Mouse (Mus musculus) stomach, postnatal 0 days (tissue): ENCODE results near the gene Hoxd12. TPM values are rescaled to one million over a fixed set of nuclear protein-coding genes. Genes with fewer than 3 reads are reported as not detected.

ENCODE experiments used
- ATAC-seq: fragments of 200-750 bp; cut with Nextera tagmentation; 2 replicates; pipeline ENCODE4 v1.8.0; 2017; ENCODE audit not compliant: low FRiP score, low TSS enrichment
- DNase-seq: peaks from one replicate; pipeline ENCODE4 v3.0.0-alpha.2; 2016; ENCODE audit warnings: low spot score
- H3K27ac ChIP-seq: fragments of 300-500 bp; sonication (generic); replicated peaks from 2 replicates; pipeline ENCODE4 v1.5.1; 2014; ENCODE audit warnings: mild to moderate bottlenecking, control low read depth
- H3K27me3 ChIP-seq: fragments of 300-500 bp; sonication (generic); 2 replicates; pipeline ENCODE4 v1.6.1; 2014; ENCODE audit warnings: low read length; ENCODE audit not compliant: control insufficient read depth, insufficient read depth
- H3K36me3 ChIP-seq: fragments of 300-500 bp; sonication (generic); 2 replicates; pipeline ENCODE4 v1.6.1; 2014; ENCODE audit warnings: low read length, mixed read lengths; ENCODE audit not compliant: control insufficient read depth, insufficient read depth
- H3K4me1 ChIP-seq: fragments of 300-500 bp; sonication (generic); replicated peaks from 2 replicates; pipeline ENCODE4 v1.6.1; 2014; ENCODE audit warnings: antibody characterized with exemption; ENCODE audit not compliant: control insufficient read depth, insufficient read depth
- H3K4me2 ChIP-seq: fragments of 300-500 bp; sonication (generic); replicated peaks from 2 replicates; pipeline ENCODE4 v1.6.1; 2014; ENCODE audit warnings: low read depth, mild to moderate bottlenecking, control low read depth, moderate library complexity
- H3K4me3 ChIP-seq: fragments of 300-500 bp; sonication (generic); 2 replicates; pipeline ENCODE4 v1.5.1; 2014; ENCODE audit warnings: low read depth, low read length, control low read depth
- H3K9ac ChIP-seq: fragments of 300-500 bp; sonication (generic); 2 replicates; pipeline ENCODE4 v1.6.1; 2014; ENCODE audit warnings: mild to moderate bottlenecking, low read length, control low read depth, mixed read lengths
- H3K9me3 ChIP-seq: fragments of 300-500 bp; sonication (generic); 2 replicates; pipeline ENCODE4 v1.6.1; 2016; ENCODE audit warnings: low read length; ENCODE audit not compliant: control insufficient read depth
- CTCF ChIP-seq: IDR thresholded peaks from 2 replicates; pipeline ENCODE4 v1.5.1; 2016; ENCODE audit warnings: antibody characterized with exemption, low read depth, mild to moderate bottlenecking, moderate library complexity
- EP300 ChIP-seq: optimal IDR thresholded peaks from 2 replicates; pipeline ENCODE3; 2016; ENCODE audit warnings: antibody characterized with exemption
- WGBS: fragments of 180-500 bp; shearing (Covaris S2); extraction: QIAGEN DNeasy Blood & Tissue Kit; methylation state at CpG from one replicate; pipeline ENCODE4 v1.1.7; 2014; 5-methylcytosine and 5-hydroxymethylcytosine counted together
- polyA plus RNA-seq: library from polyadenylated mRNA; unstranded; fragments of >200 nt; fragmentation: Nextera tagmentation; extraction: Ambion mirVana; gene quantifications from 2 replicates; pipeline ENCODE4 v1.2.1, GENCODE M21; 2015

Gene Hoxd12
- polyA plus RNA-seq, 1 experiment from 2014 or later: not detected

GRCm38 (mm10) chr2:74720384-74720783 is 45.6 kb downstream of the Hoxd12 start:
- Histone ChIP-seq H3K27me3 (peaks cover 27% of the 10 kb centered on the region; the same call in 1 of the 2 replicates), H3K9me3 (no peaks in the 10 kb centered on the region), H3K36me3 (no peaks in the 10 kb centered on the region), H3K27ac (no peak overlapping the region), H3K4me2 (no peak overlapping the region), H3K9ac (no peak overlapping the region), H3K4me1 (no peaks in the 10 kb centered on the region), H3K4me3 (no peak overlapping the region)
- no peak for ATAC-seq
- DNase-seq: no peak
- 36% methylated on average over 2 of the region's 2 CpGs for WGBS
- TF ChIP-seq EP300 (no peak), CTCF (no peak)

- no peak overlapping the region for H3K27ac ChIP-seq
- H3K4me3 ChIP-seq: no peak overlapping the region
- H3K36me3 ChIP-seq: no peaks in the 10 kb centered on the region
- ATAC-seq: no peak
- no peaks in the 10 kb centered on the region for H3K9me3 ChIP-seq
- WGBS: 28% methylated on average over 5 of the region's 5 CpGs
- TF ChIP-seq EP300: no peak
- peaks cover 24% of the 10 kb centered on the region; the same call in 1 of the 2 replicates for H3K27me3 ChIP-seq
- H3K4me2 ChIP-seq: no peak overlapping the region
- no peak for DNase-seq
- H3K9ac ChIP-seq: no peak overlapping the region
- no peaks in the 10 kb centered on the region for H3K4me1 ChIP-seq
Observed at GRCm38 (mm10) chr2:74720955-74721491, 46.2 kb downstream of the Hoxd12 start.

- H3K9me3 ChIP-seq: no peaks in the 10 kb centered on the region
- no peak overlapping the region for H3K4me2 ChIP-seq
- no peak overlapping the region for H3K4me3 ChIP-seq
- ATAC-seq: no peak
- no peak overlapping the region for H3K27ac ChIP-seq
- no peaks in the 10 kb centered on the region for H3K36me3 ChIP-seq
- no peaks in the 10 kb centered on the region for H3K4me1 ChIP-seq
- no peak for DNase-seq
- H3K27me3 ChIP-seq: peaks cover 24% of the 10 kb centered on the region; the same call in 1 of the 2 replicates
- WGBS: 11% methylated on average over 6 of the region's 6 CpGs
- TF ChIP-seq EP300 (no peak), CTCF (no peak)
- H3K9ac ChIP-seq: no peak overlapping the region
Observed at GRCm38 (mm10) chr2:74721882-74722281, 47.1 kb downstream of the Hoxd12 start.

GRCm38 (mm10) chr2:74722949-74723348 is 48.1 kb downstream of the Hoxd12 start:
- Histone ChIP-seq H3K27me3 (peaks cover 24% of the 10 kb centered on the region; the same call in 1 of the 2 replicates), H3K27ac (no peak overlapping the region), H3K4me1 (no peaks in the 10 kb centered on the region), H3K9ac (no peak overlapping the region), H3K4me2 (no peak overlapping the region), H3K36me3 (no peaks in the 10 kb centered on the region), H3K4me3 (no peak overlapping the region), H3K9me3 (no peaks in the 10 kb centered on the region)
- ATAC-seq (no peak), DNase-seq (no peak)
- WGBS: 29% methylated on average over 8 of the region's 8 CpGs
- no peak for TF ChIP-seq EP300
- no peak for TF ChIP-seq CTCF

- 51% methylated on average over 7 of the region's 7 CpGs for WGBS
- Histone ChIP-seq H3K9me3 (no peaks in the 10 kb centered on the region), H3K4me2 (no peak overlapping the region), H3K36me3 (no peaks in the 10 kb centered on the region), H3K27ac (no peak overlapping the region), H3K27me3 (peaks cover 24% of the 10 kb centered on the region; the same call in 1 of the 2 replicates), H3K9ac (no peak overlapping the region), H3K4me3 (no peak overlapping the region), H3K4me1 (no peaks in the 10 kb centered on the region)
- no peak for DNase-seq
- TF ChIP-seq CTCF (no peak), EP300 (no peak)
- ATAC-seq: no peak
Observed at GRCm38 (mm10) chr2:74724244-74725015, 49.6 kb downstream of the Hoxd12 start.

GRCm38 (mm10) chr2:74725171-74725570 is 50.4 kb downstream of the Hoxd12 start:
- TF ChIP-seq EP300: no peak
- no peak for TF ChIP-seq CTCF
- H3K36me3 ChIP-seq: no peaks in the 10 kb centered on the region
- H3K27me3 ChIP-seq: peaks cover 24% of the 10 kb centered on the region; the same call in 1 of the 2 replicates
- H3K4me2 ChIP-seq: no peak overlapping the region
- H3K9ac ChIP-seq: no peak overlapping the region
- H3K4me3 ChIP-seq: no peak overlapping the region
- no peak for ATAC-seq
- H3K4me1 ChIP-seq: no peaks in the 10 kb centered on the region
- WGBS: 21% methylated on average over 17 of the region's 17 CpGs
- H3K27ac ChIP-seq: no peak overlapping the region
- no peaks in the 10 kb centered on the region for H3K9me3 ChIP-seq
- DNase-seq: no peak
